Mouse (Mus musculus) MEL (cell line): ENCODE measurements around the gene Med11. TPM values are rescaled to one million over a fixed set of nuclear protein-coding genes. Genes with fewer than 3 reads are reported as not detected.

Experiments
- DNase-seq: peaks from one replicate; pipeline ENCODE4 v3.0.0; 2011; ENCODE audit warnings: low read depth, low spot score
- H3K27ac ChIP-seq: 2 replicates; pipeline ENCODE4 v1.5.1; 2012; ENCODE audit warnings: low read depth, mild to moderate bottlenecking, control low read depth, low read length, moderate library complexity; ENCODE audit not compliant: control insufficient read depth
- H3K27me3 ChIP-seq, 2 experiments: fragments of 150-350 bp in 1 of 2; sonication (generic) in 1 of 2; 2 replicates each; pipeline ENCODE4 v1.6.1; 2012; ENCODE audit warnings: low read length in 2 of 2, mild to moderate bottlenecking in 2 of 2, improper control_type of control experiment in 1 of 2, moderate library complexity in 1 of 2; ENCODE audit not compliant: insufficient read depth in 2 of 2, control insufficient read depth in 1 of 2
- H3K36me3 ChIP-seq, 2 experiments: 2 replicates each; pipeline ENCODE4 v1.6.1; 2012 to 2014; ENCODE audit warnings: low read length in 2 of 2, improper control_type of control experiment in 1 of 2, inconsistent platforms in 1 of 2, mild to moderate bottlenecking in 1 of 2; ENCODE audit not compliant: insufficient read depth in 2 of 2, control insufficient read depth in 1 of 2
- H3K4me1 ChIP-seq, 2 experiments: fragments of 150-350 bp in 1 of 2; sonication (generic) in 1 of 2; 2 replicates each; pipeline ENCODE4 v1.6.1; 2012; ENCODE audit warnings: low read length in 2 of 2, improper control_type of control experiment in 1 of 2, mild to moderate bottlenecking in 1 of 2; ENCODE audit not compliant: insufficient read depth in 2 of 2, control insufficient read depth in 1 of 2
- H3K4me3 ChIP-seq, 2 experiments: fragments of 150-350 bp in 1 of 2; sonication (generic) in 1 of 2; 2 replicates each; pipeline ENCODE4 v1.5.1; 2012; ENCODE audit warnings: low read depth in 2 of 2, low read length in 2 of 2, mild to moderate bottlenecking in 2 of 2, moderate library complexity in 2 of 2, control low read depth in 1 of 2, improper control_type of control experiment in 1 of 2; ENCODE audit not compliant: control insufficient read depth in 1 of 2, insufficient read depth in 1 of 2
- H3K79me2 ChIP-seq: 2 replicates; pipeline ENCODE4 v1.6.1; 2012; ENCODE audit warnings: mild to moderate bottlenecking, low read length, moderate library complexity; ENCODE audit not compliant: control insufficient read depth, poor library complexity, insufficient read depth
- H3K9ac ChIP-seq: 2 replicates; pipeline ENCODE4 v1.6.1; 2012; ENCODE audit warnings: low read depth, mild to moderate bottlenecking, control low read depth, low read length, moderate library complexity; ENCODE audit not compliant: control insufficient read depth, poor library complexity, severe bottlenecking
- H3K9me3 ChIP-seq: fragments of 150-350 bp; sonication (generic); replicated peaks from 2 replicates; pipeline ENCODE4 v1.6.1; 2012; ENCODE audit warnings: mild to moderate bottlenecking, low read length, improper control_type of control experiment, moderate library complexity; ENCODE audit not compliant: insufficient read depth
- BHLHE40 ChIP-seq: IDR thresholded peaks from 2 replicates; pipeline ENCODE4 v1.6.1; 2012; ENCODE audit warnings: low read depth, mild to moderate bottlenecking, inconsistent platforms, low read length, improper control_type of control experiment, borderline replicate concordance
- CHD1 ChIP-seq: IDR thresholded peaks from 2 replicates; pipeline ENCODE4 v1.6.1; 2012; ENCODE audit warnings: low read depth, mild to moderate bottlenecking, inconsistent platforms, low read length, improper control_type of control experiment
- CHD2 ChIP-seq: IDR thresholded peaks from 2 replicates; pipeline ENCODE4 v1.6.1; 2011; ENCODE audit warnings: low read length, improper control_type of control experiment
- E2F4 ChIP-seq: IDR thresholded peaks from 2 replicates; pipeline ENCODE4 v1.6.1; 2011; ENCODE audit warnings: low read depth, low read length, improper control_type of control experiment, borderline replicate concordance
- ELF1 ChIP-seq: IDR thresholded peaks from 2 replicates; pipeline ENCODE4 v1.6.1; 2014; ENCODE audit warnings: low read depth, mild to moderate bottlenecking, inconsistent platforms, low read length, improper control_type of control experiment, moderate library complexity
- EP300 ChIP-seq, 2 experiments: IDR thresholded peaks; 2 replicates each; pipeline ENCODE4 v1.6.1; 2011; ENCODE audit warnings: improper control_type of control experiment in 2 of 2, low read length in 2 of 2, low read depth in 1 of 2, mild to moderate bottlenecking in 1 of 2
- JUND ChIP-seq: IDR thresholded peaks from 2 replicates; pipeline ENCODE4 v1.6.1; 2011; ENCODE audit warnings: low read depth, mild to moderate bottlenecking, improper control_type of control experiment, low read length
- KAT2A ChIP-seq: conservative IDR thresholded peaks from 2 replicates; pipeline ENCODE4 v1.6.1; 2012; ENCODE audit warnings: low read depth, low read length, improper control_type of control experiment, inconsistent platforms
- MAFK ChIP-seq: IDR thresholded peaks from 2 replicates; pipeline ENCODE4 v1.6.1; 2011; ENCODE audit warnings: low read depth, mild to moderate bottlenecking, low read length, improper control_type of control experiment, borderline replicate concordance
- MEF2A ChIP-seq: IDR thresholded peaks from 2 replicates; pipeline ENCODE4 v1.6.1; 2014; ENCODE audit warnings: low read depth, mild to moderate bottlenecking, inconsistent platforms, low read length, improper control_type of control experiment; ENCODE audit not compliant: poor library complexity, insufficient replicate concordance, severe bottlenecking; ENCODE audit errors: extremely low read depth
- MXI1 ChIP-seq: IDR thresholded peaks from 2 replicates; pipeline ENCODE4 v1.6.1; 2011; ENCODE audit warnings: mild to moderate bottlenecking, low read depth, low read length, improper control_type of control experiment
- MYB ChIP-seq: IDR thresholded peaks from 2 replicates; pipeline ENCODE4 v1.6.1; 2011; ENCODE audit warnings: mild to moderate bottlenecking, low read depth, low read length, improper control_type of control experiment
- NELFE ChIP-seq: IDR thresholded peaks from 2 replicates; pipeline ENCODE4 v1.6.1; 2011; ENCODE audit warnings: low read depth, low read length, improper control_type of control experiment
- NRF1 ChIP-seq: IDR thresholded peaks from 2 replicates; pipeline ENCODE4 v1.6.1; 2014; ENCODE audit warnings: low read depth, mild to moderate bottlenecking, inconsistent platforms, low read length, improper control_type of control experiment, moderate library complexity; ENCODE audit not compliant: poor library complexity, insufficient read depth, severe bottlenecking
- POLR2A ChIP-seq, 2 experiments: IDR thresholded peaks; 2 replicates each; pipeline ENCODE4 v1.6.1; 2011 to 2012; ENCODE audit warnings: low read length in 2 of 2, mild to moderate bottlenecking in 2 of 2, control low read depth in 1 of 2, improper control_type of control experiment in 1 of 2, low read depth in 1 of 2, moderate library complexity in 1 of 2; ENCODE audit not compliant: control insufficient read depth in 1 of 2, insufficient read depth in 1 of 2, poor library complexity in 1 of 2
- POLR2AphosphoS2 ChIP-seq: IDR thresholded peaks from 2 replicates; pipeline ENCODE4 v1.6.1; 2011; ENCODE audit warnings: low read length, improper control_type of control experiment
- RAD21 ChIP-seq: IDR thresholded peaks from 2 replicates; pipeline ENCODE4 v1.6.1; 2011; ENCODE audit warnings: mild to moderate bottlenecking, low read depth, low read length, improper control_type of control experiment
- SIN3A ChIP-seq: IDR thresholded peaks from 2 replicates; pipeline ENCODE4 v1.6.1; 2012; ENCODE audit warnings: low read length, improper control_type of control experiment, inconsistent platforms
- SMC3 ChIP-seq: IDR thresholded peaks from 2 replicates; pipeline ENCODE4 v1.6.1; 2011; ENCODE audit warnings: low read depth, low read length, improper control_type of control experiment
- TCF12 ChIP-seq: IDR thresholded peaks from 2 replicates; pipeline ENCODE4 v1.6.1; 2014; ENCODE audit warnings: low read depth, mild to moderate bottlenecking, inconsistent platforms, low read length, improper control_type of control experiment, moderate library complexity
- UBTF ChIP-seq: IDR thresholded peaks from 2 replicates; pipeline ENCODE4 v1.6.1; 2012; ENCODE audit warnings: low read depth, mild to moderate bottlenecking, inconsistent platforms, low read length, improper control_type of control experiment, moderate library complexity, borderline replicate concordance; ENCODE audit not compliant: insufficient read depth
- ZKSCAN1 ChIP-seq: IDR thresholded peaks from 2 replicates; pipeline ENCODE4 v1.6.1; 2012; ENCODE audit warnings: low read depth, mild to moderate bottlenecking, inconsistent platforms, low read length, improper control_type of control experiment, moderate library complexity
- ZMIZ1 ChIP-seq: IDR thresholded peaks from 2 replicates; pipeline ENCODE4 v1.6.1; 2012; ENCODE audit warnings: low read depth, mild to moderate bottlenecking, inconsistent platforms, low read length, improper control_type of control experiment, moderate library complexity
- ZNF384 ChIP-seq: IDR thresholded peaks from 2 replicates; pipeline ENCODE4 v1.6.1; 2012; ENCODE audit warnings: low read depth, mild to moderate bottlenecking, inconsistent platforms, low read length, improper control_type of control experiment
- polyA plus RNA-seq, 2 experiments: library from polyadenylated mRNA; stranded (reverse) in 1 of 2; unstranded in 1 of 2; fragments of >175 nt in 1 of 2; fragments of >200 nt in 1 of 2; gene quantifications; 2 replicates each; pipeline versions ENCODE4 v1.2.1 to v1.2.4; 2012; ENCODE audit warnings: low replicate concordance in 2 of 2, low read depth in 1 of 2; ENCODE audit not compliant: insufficient read length in 2 of 2, insufficient read depth in 1 of 2, missing spikeins in 1 of 2
- total RNA-seq: library from RNA; depleted of rRNA; stranded (reverse); fragments of 300-350 nt; gene quantifications from 2 replicates; pipeline ENCODE4 v1.2.3, GENCODE M21; 2012

The Med11 gene
- total and polyA plus RNA-seq, 3 experiments, result 40.0 to 43.0 TPM; not detected in 1

GRCm38 (mm10) chr11:70459601-70460101, 7.9 kb downstream of the Med11 start, which contains the start of gene Cxcl16:
Gene Cxcl16, minus strand, starts transcription at chr11:70459984.
- TF ChIP-seq E2F4 (no peak), MXI1 (no peak), ELF1 (no peak), BHLHE40 (no peak), ZNF384 (no peak), NELFE (no peak), POLR2AphosphoS2 (no peak), NRF1 (no peak), MAFK (no peak), UBTF (no peak), MYB (no peak), MEF2A (no peak), TCF12 (no peak)
- Histone ChIP-seq H3K79me2 (no peaks in the 10 kb centered on the region), H3K9ac (no peak within 1 kb of the TSS)

GRCm38 (mm10) chr11:70463970-70464369, 12.3 kb downstream of the Med11 start:
- TF ChIP-seq EP300 (IDR thresholded peaks at IDR 0.05; ENCODE audit: low read depth in 1 of 2, low read length in 2 of 2) (no peak), MXI1 (no peak), RAD21 (no peak), ZKSCAN1 (no peak), ZMIZ1 (no peak), CHD1 (no peak), POLR2A (IDR thresholded peaks at IDR 0.05; ENCODE audit: control insufficient read depth in 1 of 2, insufficient read depth in 1 of 2, low read depth in 1 of 2, low read length in 2 of 2, poor library complexity in 1 of 2) (no peak), NRF1 (no peak), CHD2 (no peak), KAT2A (no peak), JUND (no peak), ELF1 (no peak), SMC3 (no peak), NELFE (no peak), SIN3A (no peak), BHLHE40 (no peak)
- Histone ChIP-seq H3K9ac (no peak overlapping the region), H3K4me3 (no peak overlapping the region), H3K27me3 (peaks cover 6 to 11% of the 10 kb centered on the region in 2 experiments), H3K4me1 (no peaks in the 10 kb centered on the region), H3K36me3 (no peaks in the 10 kb centered on the region), H3K9me3 (no peaks in the 10 kb centered on the region), H3K27ac (no peak overlapping the region), H3K79me2 (no peaks in the 10 kb centered on the region)
- no peak for DNase-seq

More at GRCm38 (mm10) chr11:70459601-70460101, 7.9 kb downstream of the Med11 start, which contains the start of gene Cxcl16:
- no peak for DNase-seq
- Histone ChIP-seq H3K4me3 (no peak within 1 kb of the TSS), H3K4me1 (no peaks in the 10 kb centered on the region), H3K9me3 (no peaks in the 10 kb centered on the region), H3K36me3 (no peaks in the 10 kb centered on the region), H3K27me3 (peaks cover 6 to 11% of the 10 kb centered on the region in 2 experiments), H3K27ac (no peak within 1 kb of the TSS)
